Mouse (Mus musculus): ENCODE results near the gene Cela3b.
A peak's percentile ranks its signal among the peaks of the same experiment; 100 is the strongest.

Gene Cela3b

DNA sequence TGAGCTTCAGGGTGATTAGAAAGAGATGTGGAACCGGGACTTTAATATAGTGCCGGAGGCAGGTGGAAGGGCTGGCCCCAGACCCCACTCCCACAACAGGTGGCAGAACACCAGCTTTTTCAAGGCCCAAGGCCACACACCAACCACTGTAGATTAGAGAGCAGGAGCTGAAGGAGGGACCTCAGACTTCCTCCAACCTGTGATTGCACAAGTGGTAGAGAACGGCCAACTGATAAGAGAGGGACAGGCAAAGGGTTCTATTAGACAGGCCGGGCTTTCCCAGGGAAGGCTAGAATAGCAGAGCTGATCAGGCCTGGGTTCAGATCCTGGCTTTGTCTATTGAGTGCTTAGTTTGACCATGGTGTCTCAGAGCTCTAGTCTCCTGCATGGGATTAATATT, at the start of gene Cela3b:
Gene Cela3b (minus strand): TSS at position 39 of the 400 bp plus-strand sequence.
- no peak for DNase-seq (ENCODE audit: low spot score)

DNA sequence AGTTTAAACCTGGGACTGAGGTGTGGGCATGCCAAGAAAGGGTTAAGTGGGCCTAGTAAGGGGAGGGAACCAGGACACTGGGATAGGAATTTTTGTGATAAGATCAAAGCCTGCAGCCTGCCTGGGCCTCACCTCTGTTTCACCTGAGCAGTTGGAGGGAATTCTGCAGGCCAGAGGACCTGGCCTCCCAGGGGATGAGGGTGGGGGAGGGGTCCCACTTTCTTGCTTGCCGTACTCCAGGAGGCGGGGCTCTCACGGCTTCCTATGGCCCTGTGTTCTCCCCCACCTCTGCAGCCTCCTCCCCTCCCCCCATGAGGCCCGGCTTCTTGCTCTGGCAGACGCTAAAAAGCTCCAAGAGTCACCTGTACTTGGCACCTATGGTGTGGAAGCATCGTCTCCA, 49.4 kb upstream of the Cela3b start:
- DNase-seq (ENCODE audit: low spot score) = peak; percentile 69

DNA sequence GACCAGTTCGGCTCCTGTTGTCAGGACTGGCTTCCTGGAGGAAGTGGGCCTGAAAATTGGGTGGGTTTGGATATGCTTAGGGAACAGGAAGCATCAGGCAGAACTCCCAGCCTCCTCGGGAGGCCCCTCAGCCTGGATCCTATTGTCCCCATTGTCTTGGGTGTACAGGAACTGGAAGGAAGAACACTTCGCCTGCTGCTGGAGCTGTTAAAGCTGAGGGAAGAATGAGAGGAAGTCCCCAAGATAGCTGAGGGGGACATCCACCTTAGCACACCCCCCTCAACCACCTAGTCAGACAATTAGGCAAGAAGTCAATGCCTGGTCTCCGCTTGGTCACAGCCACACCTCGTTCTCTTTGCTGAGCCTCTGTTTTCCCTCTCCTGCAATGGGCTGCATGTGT, 48.0 kb upstream of the Cela3b start:
- no peak for DNase-seq (ENCODE audit: low spot score)

DNA sequence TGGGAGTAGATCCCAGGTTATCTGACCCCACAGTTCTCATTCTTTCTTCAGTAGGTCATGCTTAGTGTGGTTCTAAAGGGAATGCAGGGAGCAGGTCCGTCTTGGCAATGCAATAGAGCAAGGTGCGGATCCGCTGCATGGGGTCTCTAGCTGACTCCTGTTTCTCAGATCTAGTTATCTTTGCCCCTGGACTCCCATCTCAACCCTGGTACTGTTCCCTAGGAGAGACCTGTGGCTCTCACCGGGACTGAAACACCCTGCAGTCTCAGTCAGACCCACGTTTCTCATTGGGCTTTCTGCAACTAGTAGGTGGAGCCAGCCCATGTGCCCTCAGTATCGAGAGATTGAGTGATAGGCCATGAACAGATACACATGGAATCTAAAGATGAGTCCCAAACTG, 47.3 kb upstream of the Cela3b start:
- DNase-seq (ENCODE audit: low spot score) = no peak

DNA sequence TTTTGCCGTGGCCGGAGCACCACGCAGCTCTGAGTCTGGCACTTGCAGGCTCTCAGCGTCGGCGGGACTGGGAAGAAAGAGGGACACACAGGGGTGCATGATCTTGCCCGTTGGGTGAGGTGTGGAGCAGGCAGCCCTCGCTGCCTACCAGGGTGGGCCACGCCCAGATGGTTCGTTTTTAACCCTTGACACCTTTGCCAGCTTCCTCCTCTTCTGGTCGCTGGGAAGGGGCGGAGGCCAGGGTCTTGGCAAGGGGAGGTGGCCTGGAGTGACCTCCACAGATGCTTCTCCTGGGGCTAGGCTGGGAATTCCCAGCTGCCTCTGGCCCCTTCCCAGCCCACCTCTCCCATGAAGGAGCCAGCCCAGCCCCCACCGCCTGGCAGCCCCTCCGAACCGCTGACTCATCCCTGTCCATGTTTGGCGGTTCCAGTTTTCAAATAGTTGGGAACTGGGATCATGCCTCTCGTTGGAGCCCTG, 46.5 kb upstream of the Cela3b start:
- DNase-seq (ENCODE audit: low spot score) = peak; percentile 44

DNA sequence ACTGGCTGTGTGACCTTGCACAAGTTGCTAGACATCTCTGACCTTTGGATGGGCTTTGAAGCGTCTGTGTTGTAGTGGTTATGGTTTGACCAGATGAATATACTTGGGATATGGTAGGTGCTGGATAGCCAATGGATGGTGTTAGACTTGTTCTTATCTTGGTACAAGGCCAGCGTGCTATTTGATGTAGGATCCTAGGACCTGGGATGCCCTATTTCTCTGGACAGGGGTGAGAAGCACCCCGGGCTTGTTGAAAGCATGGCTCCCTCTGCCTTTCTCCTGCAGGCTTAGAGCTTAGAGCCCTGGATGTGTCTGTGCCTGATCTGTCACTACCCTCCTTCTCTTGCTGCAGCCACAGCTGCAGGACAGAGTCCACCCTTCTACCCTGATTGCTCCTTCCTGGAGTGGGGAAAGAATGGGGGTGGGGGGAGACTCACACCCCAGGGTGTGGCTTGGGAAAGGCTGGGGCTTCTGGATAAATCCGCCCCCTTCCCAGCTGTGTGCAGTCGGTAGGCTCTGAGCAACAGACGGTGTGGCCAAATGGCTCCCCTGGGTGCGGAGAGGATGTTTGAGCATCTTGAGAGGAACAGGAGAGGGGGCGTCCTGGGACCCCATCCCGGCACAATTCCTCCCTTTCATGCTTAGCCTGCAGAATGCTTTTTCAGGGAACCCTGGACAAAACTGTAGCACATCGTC, 45.9 kb upstream of the Cela3b start:
- no peak for DNase-seq (ENCODE audit: low spot score)

DNA sequence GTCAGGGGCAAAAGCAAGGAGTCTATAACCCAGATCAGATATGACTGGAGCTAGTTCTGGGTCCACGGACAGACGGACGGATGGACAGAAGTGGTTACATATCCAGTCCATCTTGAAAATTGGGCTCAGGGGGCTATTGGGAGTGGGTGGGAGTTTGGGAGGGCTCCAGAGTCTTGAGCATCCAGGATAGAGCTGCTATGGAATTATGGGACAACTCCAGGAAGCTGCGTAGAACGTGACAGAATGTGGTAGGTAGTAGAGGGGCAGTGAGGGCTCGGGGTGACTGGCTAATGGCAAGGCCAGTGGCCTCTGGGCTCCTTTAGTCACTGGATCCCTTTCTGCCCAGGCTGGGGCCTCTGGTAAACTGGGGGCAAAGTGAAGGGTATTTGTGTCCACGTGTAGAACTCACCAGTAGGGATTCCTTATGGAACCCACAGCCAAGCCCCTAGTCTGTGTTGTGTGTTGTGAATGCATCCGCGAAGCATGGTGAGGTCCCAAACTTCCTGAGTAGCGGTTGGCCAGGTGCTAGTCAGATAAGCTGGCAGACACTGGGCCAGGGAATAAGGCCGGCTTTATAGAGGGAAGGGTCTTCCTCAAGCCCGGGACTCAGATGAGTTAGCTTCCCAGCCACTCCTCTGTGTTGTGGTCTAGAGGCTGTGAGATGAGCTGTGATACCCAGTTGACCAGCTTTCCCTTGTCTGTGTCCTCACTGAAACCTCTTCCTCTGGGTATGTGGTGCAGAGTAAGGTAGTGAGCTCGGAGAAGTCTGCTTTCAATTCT, 45.1 kb upstream of the Cela3b start:
- no peak for DNase-seq (ENCODE audit: low spot score)

DNA sequence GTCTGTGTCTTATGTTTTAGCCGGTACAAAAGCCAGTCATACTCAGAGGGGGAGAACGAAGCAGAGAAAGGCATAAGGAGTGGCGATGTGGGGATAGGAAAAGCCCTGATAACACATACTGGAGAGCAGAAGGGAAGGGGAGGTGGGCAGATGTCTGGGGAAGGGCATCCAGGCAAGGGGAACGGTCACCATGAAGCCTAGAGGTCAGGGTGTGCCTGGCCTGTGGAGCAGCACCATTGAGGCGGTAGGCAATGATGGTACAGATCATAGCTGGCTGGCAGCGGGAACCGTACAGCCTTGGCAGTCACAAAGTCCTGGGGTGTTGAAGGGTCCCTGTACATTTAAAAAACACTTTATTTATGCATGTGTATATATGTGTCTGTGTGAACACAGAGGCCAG, 44.4 kb upstream of the Cela3b start:
- DNase-seq (ENCODE audit: low spot score) = no peak

DNA sequence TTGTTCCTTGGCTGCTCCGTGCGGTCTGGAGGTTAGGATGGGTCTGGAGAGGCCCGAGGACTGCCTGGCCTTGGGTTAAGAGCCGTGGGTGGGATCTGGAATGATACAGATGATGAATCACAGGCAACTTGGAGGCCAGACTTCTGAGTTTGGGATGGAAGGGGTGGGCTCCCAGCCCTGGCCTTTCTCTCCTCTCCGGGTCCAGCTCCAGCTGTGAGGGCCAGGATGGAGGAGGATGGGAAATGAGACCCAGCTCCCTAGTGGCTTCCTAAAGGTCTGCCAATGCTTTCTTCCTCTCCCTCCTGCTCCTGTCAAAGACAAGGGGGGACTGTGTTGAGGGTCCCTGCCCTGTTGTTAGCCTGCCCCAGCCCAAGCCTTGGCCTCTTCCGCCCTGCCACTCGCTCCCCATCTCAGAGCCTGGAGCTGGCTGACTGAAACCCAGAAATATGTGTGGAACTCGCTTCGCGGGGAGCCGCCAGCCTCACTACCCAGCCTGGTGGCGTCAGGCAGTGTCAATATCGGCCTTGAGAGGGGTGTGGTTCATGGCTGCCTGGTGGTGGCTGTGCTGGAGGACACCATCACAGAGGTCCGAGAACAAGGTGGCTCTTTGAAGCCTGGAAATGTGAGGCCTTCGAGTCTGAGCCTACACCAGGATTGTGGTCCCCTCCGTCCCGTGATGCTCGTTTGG, 43.5 kb upstream of the Cela3b start:
- DNase-seq (ENCODE audit: low spot score) = no peak

DNA sequence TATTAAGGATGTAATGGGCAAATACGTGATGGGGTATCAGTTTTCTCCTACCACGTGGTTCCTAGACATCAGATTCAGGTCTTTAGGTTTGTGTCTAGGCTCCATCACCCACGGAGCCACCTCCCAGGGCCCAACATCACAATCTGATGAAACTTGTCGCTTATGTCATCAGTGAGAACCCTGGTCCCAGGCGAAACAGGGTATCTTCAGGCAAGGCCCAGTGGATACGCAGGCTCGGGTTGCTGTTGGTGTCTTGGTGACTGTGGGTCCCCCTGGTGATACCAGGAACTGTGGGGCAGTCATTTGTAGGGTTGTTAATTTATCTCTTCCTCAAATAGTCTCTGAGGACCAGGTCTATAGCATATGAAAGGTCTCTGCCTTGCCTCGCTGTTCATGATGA, 42.9 kb upstream of the Cela3b start:
- no peak for DNase-seq (ENCODE audit: low spot score)

DNA sequence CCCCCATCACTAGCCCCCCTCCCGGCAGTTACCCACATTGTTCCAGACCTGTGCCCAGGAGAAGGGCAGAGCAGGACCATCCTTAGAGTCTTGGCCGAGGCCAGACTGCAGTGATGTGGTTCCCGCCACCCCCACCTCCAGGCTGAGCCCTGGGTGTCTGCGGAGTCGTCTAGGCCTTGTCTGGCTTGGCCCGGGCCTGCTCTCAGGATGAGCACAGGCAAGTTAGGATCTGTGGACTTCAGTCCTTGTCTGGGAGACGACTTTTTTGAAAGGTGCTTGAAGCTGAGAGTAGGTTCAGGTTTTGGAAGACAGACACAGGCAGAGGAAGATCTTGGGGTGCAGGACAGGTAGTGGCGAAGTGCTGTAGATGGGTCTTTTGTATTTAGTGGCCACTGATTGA, 41.0 kb upstream of the Cela3b start:
- DNase-seq (ENCODE audit: low spot score) = no peak

DNA sequence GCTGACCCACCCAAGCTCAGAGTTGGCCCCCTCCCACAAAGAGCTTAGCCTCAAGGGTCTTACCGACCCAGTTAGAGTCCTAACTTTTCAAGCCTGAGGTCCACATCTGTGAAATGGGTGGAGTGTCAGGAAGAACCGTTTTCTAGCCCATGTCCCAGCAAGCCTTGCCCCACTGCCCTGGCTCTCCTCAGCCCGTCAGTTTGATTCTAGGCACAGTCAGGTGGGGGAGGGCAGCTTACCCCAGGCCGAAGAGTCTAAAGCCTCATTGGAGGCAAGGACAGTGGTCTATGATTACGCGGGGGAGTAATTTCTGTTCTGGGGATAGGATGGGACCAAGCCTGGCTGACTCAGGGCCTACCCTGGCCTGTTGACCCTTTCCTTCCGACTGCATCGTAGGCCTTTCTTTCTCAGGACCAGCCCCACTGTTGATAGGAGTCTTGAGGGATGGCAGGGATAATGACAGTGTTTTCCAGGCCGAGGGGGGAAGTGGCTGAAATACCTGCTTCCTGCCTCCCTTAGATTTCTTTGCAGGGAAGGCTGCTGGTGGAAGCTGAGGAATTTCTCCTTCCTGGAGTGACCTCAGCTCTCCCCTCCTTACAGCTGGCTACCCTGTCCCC, 40.5 kb upstream of the Cela3b start:
- no peak for DNase-seq (ENCODE audit: low spot score)

DNA sequence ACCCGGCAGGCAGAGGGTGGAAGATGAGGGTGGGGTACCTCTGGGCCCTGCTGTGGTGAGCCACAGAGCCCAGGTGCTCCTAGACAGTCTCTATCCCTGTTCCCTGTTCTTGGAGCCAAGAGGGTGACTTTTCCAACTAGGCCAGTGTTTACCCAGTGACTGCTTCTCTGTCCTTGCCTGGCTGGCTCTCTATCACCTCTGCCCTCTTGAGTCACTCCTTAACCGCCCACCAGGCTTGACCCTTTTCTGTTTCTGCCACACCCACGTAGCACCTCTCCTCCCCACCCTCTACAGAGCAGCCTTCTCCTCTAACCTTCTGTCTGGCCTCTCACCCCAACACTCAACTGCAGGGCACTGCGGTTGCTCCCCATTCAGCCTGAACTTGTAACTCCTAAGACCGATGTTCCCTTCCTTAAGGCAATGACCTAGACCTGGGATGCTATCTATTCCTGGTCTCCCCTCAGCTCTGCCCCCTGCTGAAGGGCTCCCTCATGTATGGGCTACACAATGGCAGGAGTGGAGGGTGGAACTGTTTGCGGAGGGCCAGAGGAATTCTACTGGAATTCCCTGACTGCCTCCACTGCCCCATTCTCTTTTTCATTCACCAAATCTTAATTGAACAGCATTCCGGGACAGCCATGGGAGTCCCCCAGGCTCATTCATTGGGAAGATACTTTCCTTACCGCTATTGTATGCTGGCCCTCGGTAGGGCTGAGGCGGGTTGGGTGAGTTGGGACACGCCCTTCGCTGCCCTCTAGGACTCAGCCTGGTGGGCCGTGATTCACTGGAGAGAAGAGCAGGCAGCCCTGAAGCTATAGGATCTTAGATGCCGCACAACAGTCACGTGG, 39.7 kb upstream of the Cela3b start:
- no peak for DNase-seq (ENCODE audit: low spot score)

DNA sequence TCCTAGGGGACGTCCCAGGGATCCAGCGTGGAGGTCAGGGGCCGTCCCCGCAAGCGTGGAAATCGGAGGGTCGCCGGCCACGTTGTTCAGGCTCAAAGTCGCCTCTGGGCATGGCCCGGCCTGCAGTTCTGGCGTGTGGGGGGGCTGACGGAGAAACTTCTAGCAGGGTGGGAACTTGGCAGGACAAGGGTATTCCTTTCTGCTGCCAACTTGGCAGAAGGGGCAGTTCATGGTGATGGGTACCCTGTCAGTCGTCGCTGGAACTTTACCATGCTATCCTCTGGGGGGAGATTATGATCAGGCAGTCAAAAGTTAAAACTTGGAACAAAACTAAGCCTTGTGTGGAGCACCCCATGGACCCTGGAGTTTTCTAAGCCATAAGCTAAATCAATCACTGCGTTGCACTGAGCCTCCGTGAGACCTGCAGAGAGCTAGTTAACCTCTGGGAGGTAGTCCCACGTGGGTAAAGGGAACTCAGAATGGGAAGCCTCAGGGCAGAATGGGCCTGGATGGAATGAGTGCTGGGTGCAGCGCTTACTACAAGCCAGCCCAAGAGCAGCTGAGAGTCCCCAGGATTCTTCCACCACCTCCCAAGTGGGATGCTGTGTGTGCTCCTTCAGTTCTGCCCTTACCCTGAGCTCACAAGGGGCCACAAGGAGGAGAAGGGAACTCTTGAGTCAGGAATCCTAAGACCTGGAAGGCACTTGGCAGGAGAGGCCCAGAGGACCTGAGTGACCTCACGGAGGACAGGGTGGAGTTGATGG, 38.9 kb upstream of the Cela3b start:
- peak; percentile 61 for DNase-seq (ENCODE audit: low spot score)

DNA sequence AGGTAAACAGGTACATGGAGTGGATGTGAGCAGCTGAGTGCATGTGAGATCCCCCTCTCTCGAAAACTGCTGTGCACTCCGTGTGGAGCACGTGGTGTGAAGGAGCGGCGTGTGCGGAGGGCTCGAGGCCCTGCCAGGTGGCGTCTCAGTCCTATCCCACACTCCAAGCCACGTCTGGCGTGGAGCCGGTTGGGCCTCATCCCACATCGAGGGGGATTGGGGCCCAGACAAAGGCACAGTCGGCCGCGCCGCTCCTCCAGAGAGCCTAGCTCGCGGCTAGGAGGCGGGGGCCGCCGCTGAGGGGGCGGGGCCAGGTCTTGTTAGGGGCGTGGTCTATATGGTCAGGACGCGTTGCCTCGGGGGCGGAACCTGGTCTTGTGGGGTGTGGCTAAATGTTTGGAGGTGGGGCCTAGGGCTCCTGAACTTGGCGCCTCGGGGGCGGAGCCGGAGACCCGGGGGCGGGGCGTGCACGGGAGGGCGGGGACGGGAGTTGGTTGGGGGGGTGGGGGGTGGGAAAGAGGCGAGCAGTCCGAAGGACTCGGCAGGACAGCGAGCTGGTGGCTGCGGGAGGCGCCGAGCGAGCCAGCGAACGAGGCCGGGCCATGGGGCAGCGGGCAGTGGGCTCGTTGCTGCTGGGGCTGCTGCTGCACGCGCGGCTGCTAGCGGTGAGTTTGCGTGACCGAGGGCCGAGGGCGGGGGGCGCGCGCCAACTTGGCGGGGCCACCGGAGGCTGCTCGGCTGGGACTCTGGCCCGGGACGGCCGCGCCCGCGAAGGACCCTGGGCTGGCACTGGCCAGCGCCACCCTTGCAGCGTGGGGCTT, 38.1 kb upstream of the Cela3b start, which contains the start of gene Hspg2:
Gene Hspg2 (plus strand): TSS at position 510 of the 821 bp plus-strand sequence.
- peak; percentile 99 for DNase-seq (ENCODE audit: low spot score)

DNA sequence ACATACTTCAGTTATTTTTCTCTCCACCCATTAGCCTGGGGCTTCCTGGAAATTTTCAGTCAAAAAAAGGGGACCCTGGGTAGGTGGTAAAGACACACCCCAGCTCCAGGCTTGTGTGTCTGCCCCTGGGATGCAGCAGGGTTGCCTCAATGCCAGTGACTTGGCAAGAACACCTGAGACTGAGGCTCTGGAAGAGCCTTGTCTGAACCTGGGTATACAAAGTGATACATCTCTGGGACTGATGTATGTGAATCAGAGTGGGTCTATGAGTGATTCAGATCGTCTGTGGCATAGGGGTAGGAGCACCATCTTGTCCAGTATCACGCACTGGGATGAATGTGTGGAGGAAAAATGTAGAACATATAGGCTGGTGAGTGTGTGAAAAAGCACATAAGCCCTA, 37.2 kb upstream of the Cela3b start:
- DNase-seq (ENCODE audit: low spot score) = no peak

DNA sequence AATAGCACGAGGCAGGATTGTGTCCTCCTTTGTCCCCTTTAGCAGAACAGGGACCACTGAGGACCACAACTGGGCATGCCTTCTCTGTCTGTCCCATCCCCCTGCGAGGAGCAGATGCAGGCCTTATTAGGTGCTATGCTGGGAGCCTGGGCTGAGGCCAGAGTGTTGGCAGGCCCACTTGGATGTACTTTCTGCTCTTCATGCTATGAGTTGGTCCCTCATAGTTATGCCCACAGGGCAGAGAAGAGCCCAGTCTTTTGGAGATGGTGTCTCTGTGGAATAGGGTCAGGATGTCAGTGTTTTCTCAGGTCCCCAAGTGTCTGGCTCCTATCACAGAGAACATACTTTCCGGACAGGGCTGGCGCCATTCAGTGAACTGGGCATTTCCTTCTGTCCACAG, 36.7 kb upstream of the Cela3b start:
- no peak for DNase-seq (ENCODE audit: low spot score)

DNA sequence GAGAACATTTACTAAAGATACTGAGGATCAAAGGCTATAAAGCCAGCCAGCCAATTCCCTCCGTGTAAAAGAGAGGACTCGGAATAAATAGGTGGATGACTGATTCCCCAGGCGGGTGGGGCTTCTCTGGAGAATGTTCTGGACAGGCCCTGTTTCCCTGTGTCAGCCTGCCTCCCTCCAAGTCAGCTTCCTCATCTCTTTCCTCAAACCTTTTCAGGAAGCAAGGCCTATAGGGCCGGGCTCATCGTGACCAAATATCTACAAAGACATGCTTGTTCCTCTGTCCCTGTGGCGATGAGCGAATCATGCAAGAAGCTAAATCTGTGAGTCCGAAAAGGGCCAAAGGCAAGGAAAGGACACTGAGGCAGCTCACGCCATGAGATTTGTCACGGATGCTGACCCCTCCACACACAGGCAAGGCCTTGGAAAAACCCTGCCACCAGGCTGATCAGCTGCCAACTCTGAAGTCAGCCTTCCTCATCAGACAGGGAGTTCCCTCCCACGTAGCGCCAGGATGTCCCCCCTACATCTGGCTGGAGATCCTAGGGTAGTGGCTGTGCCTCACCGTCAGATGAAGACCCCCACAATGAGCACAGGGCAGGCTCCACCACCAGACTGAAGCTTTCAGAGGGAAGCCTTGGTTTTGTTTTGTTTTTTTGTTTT, 34.9 kb upstream of the Cela3b start:
- no peak for DNase-seq (ENCODE audit: low spot score)

DNA sequence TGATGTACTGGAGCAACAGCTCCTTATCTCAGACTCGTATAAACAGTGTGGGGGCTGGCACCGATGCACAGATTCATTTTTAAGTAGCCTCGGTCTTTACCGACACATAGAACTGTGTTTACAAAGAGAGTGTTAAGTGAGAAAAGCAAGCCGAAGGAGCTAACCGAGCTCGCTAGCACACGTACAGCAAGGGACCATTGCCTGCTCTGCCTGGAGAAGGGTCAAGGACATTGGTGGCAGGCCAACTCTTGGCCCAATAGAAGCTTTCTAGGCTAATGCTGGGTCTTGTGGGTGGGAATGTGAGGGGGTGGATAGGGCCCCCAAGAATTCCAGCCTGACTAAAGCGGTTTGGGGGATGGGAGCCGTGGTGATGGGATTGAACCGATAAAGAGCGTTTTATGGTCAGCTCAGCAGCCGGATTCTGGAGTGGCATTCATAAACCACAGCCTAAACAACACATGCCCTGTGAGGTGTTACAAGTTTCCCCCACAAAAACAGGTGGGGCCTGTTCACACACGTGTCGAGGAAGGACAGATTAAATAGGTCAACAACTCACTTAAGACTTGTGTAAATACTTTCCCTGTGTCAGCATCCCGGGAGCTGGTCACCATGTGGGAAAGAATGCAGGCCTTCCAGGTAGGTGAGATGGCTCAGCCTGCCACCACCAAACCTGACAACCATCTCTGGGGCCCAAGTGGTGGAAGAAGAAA, 31.8 kb upstream of the Cela3b start:
- DNase-seq (ENCODE audit: low spot score) = no peak
